In genomic region chr13:21401166-21401565, GRCm38 (mm10) we compare ENCODE assay signal across 11 mouse cellular contexts. TPM values are rescaled to one million over a fixed set of nuclear protein-coding genes. Genes with fewer than 3 reads are reported as not detected.
DNase-seq lines count a peak whose midpoint lies in the region; ATAC-seq and TF ChIP-seq lines count a peak whose summit lies in the region.
"Had no signal": no experiment of that assay in that cellular context is flagged by ENCODE, and none has a peak within 500 bp of the region (broad histone marks: within the 10 kb centered on the region; RNA-seq: fewer than 3 reads in every experiment).

No protein-coding gene starts in this region.

- peak overlapping the region; percentile 97; the same call in 1 of the 2 replicates for H3K27ac ChIP-seq in heart, embryonic 10.5 days
- no peak overlapping the region for H3K27ac ChIP-seq in hindbrain, embryonic 12.5 days
- no peak overlapping the region for H3K27ac ChIP-seq in midbrain, embryonic 10.5 days (replicated peaks)

- H3K27me3 ChIP-seq in heart, embryonic 10.5 days (ENCODE audit: insufficient read depth, poor library complexity, severe bottlenecking): no peaks in the 10 kb centered on the region
- H3K27me3 ChIP-seq in G1E (ENCODE audit: insufficient read depth, low read length): no peaks in the 10 kb centered on the region
- H3K27me3 ChIP-seq in hindbrain, embryonic 12.5 days: no peaks in the 10 kb centered on the region
- no peaks in the 10 kb centered on the region; the same call in 1 of the 2 replicates for H3K27me3 ChIP-seq in midbrain, embryonic 10.5 days (ENCODE audit: low read depth, poor library complexity, severe bottlenecking)

- no peak for DNase-seq in heart, embryonic 10.5 days (ENCODE audit: low spot score)
- no peak for DNase-seq in heart, postnatal 25 days (ENCODE audit: low spot score)
- no peak for DNase-seq in G1E (ENCODE audit: low spot score)
- no peak for DNase-seq in midbrain, embryonic 10.5 days (ENCODE audit: low spot score)
- no peak for DNase-seq in layer of hippocampus, adult 9-11 months
- DNase-seq in left cerebral cortex, postnatal 36 days (ENCODE audit: low spot score in 2 of 2): no peak
- no peak for DNase-seq in adrenal gland, postnatal 14 days
- DNase-seq: adrenal gland, adult 8-10 months; B cell, adult 2 months had no signal

- intact Hi-C loops in heart, postnatal 25 days (cut with DNase I): loop anchor here (2.0 kb wide), 1 partner anchor 38 kb away; the partner anchor contains the start of gene Zscan12
- intact Hi-C loops in left cerebral cortex, postnatal 36 days (cut with DNase I): loop anchor here (5.0 kb wide), 1 partner anchor 131 kb away; the partner anchor contains the start of gene Zkscan8

- no peak for ATAC-seq in G1E (ENCODE audit: extremely low read depth, insufficient number of reproducible peaks, low FRiP score, poor library complexity, severe bottlenecking)
- no peak for ATAC-seq in hindbrain, embryonic 12.5 days (ENCODE audit: low FRiP score)

- WGBS in heart, embryonic 10.5 days: 72% methylated on average over 3 of the region's 3 CpGs
- WGBS in hindbrain, embryonic 12.5 days: 82% methylated on average over 3 of the region's 3 CpGs
- 87% methylated on average over 3 of the region's 3 CpGs for WGBS in midbrain, embryonic 10.5 days

- H3K4me3 ChIP-seq in heart, embryonic 10.5 days: peak overlapping the region; percentile 85
- H3K4me3 ChIP-seq in G1E (ENCODE audit: low read depth, low read length): peak overlapping the region; percentile 88
- peak overlapping the region; percentile 57 for H3K4me3 ChIP-seq in hindbrain, embryonic 12.5 days
- peak overlapping the region; percentile 88 for H3K4me3 ChIP-seq in midbrain, embryonic 10.5 days

- H3K9me3 ChIP-seq in heart, embryonic 10.5 days: no peaks in the 10 kb centered on the region
- H3K9me3 ChIP-seq in G1E (replicated peaks): no peaks in the 10 kb centered on the region
- no peaks in the 10 kb centered on the region for H3K9me3 ChIP-seq in hindbrain, embryonic 12.5 days (replicated peaks)
- H3K9me3 ChIP-seq in midbrain, embryonic 10.5 days (replicated peaks): no peaks in the 10 kb centered on the region

- peaks cover 31% of the 10 kb centered on the region for H3K36me3 ChIP-seq in heart, embryonic 10.5 days
- peaks cover 41% of the 10 kb centered on the region for H3K36me3 ChIP-seq in G1E (replicated peaks)
- H3K36me3 ChIP-seq in hindbrain, embryonic 12.5 days: peaks cover 17% of the 10 kb centered on the region
- H3K36me3 ChIP-seq in midbrain, embryonic 10.5 days: peaks cover 40% of the 10 kb centered on the region

- peaks cover 9% of the 10 kb centered on the region for H3K4me1 ChIP-seq in heart, embryonic 10.5 days
- H3K4me1 ChIP-seq in G1E (ENCODE audit: insufficient read depth, low read depth, low read length): peaks cover 22% of the 10 kb centered on the region
- peaks cover 18% of the 10 kb centered on the region for H3K4me1 ChIP-seq in hindbrain, embryonic 12.5 days
- peaks cover 17% of the 10 kb centered on the region for H3K4me1 ChIP-seq in midbrain, embryonic 10.5 days

- no peak for TF ChIP-seq CTCF in G1E (IDR thresholded peaks at IDR 0.05; ENCODE audit: low read depth, low read length)

- H3K9ac ChIP-seq in hindbrain, embryonic 12.5 days: peak overlapping the region; percentile 77

- peak overlapping the region; percentile 75 for H3K4me2 ChIP-seq in hindbrain, embryonic 12.5 days (replicated peaks)

RNA-seq across cellular contexts. Expression of gene Zkscan3, which starts 1.4 kb away (rescaled TPM):
- polyA plus RNA-seq in heart, embryonic 10.5 days (2016; fragmentation: Nextera tagmentation; extraction: Ambion mirVana): 69.4 and 78.6 TPM in 2 replicates
- 10 to 100 TPM; 28.3 to 30.6 TPM for total RNA-seq in heart, postnatal 25 days (2021)
- total RNA-seq in G1E (2014; fragmentation: Nextera tagmentation): 60.6 and 78.1 TPM in 2 replicates
- 59.0 and 59.3 TPM in 2 replicates for total RNA-seq in G1E (2017)
- polyA plus RNA-seq in G1E (2012): 4.6 and 5.5 TPM in 2 replicates
- 91.0 and 96.2 TPM in 2 replicates for polyA plus RNA-seq in hindbrain, embryonic 12.5 days (2016; fragmentation: Nextera tagmentation; extraction: Ambion mirVana)
- 87.1 and 91.1 TPM in 2 replicates for polyA plus RNA-seq in midbrain, embryonic 10.5 days (2016; fragmentation: Nextera tagmentation; extraction: Ambion mirVana)
- 10 to 100 TPM; 30.3 to 45.5 TPM for total RNA-seq in left cerebral cortex, postnatal 36 days (2021)
- 57.7 and 64.0 TPM in 2 replicates for total RNA-seq in adrenal gland, postnatal 14 days (2021)

RNA-seq across cellular contexts. Expression of gene Zscan12, which starts 38.5 kb away (rescaled TPM):
- 8.9 and 12.5 TPM in 2 replicates for polyA plus RNA-seq in heart, embryonic 10.5 days (2016; fragmentation: Nextera tagmentation; extraction: Ambion mirVana)
- 1 to 10 TPM; 5.0 to 5.4 TPM for total RNA-seq in heart, postnatal 25 days (2021)
- total RNA-seq in G1E (2014; fragmentation: Nextera tagmentation) (10.7 and 14.6 TPM in 2 replicates), G1E (2017) (16.2 and 16.8 TPM in 2 replicates)
- polyA plus RNA-seq in G1E (2012): 3.4 and 4.0 TPM in 2 replicates
- 16.6 and 17.0 TPM in 2 replicates for polyA plus RNA-seq in hindbrain, embryonic 12.5 days (2016; fragmentation: Nextera tagmentation; extraction: Ambion mirVana)
- 20.4 and 21.9 TPM in 2 replicates for polyA plus RNA-seq in midbrain, embryonic 10.5 days (2016; fragmentation: Nextera tagmentation; extraction: Ambion mirVana)
- 1 to 10 TPM; 7.1 to 9.4 TPM for total RNA-seq in left cerebral cortex, postnatal 36 days (2021)
- total RNA-seq in adrenal gland, postnatal 14 days (2021): 8.0 and 10.1 TPM in 2 replicates

RNA-seq across cellular contexts. Expression of gene Pgbd1, which starts 39.7 kb away (rescaled TPM):
- polyA plus RNA-seq in heart, embryonic 10.5 days (2016; fragmentation: Nextera tagmentation; extraction: Ambion mirVana): 2.5 and 2.9 TPM in 2 replicates
- total RNA-seq in heart, postnatal 25 days (2021): under 1 TPM; 0.39 to 0.44 TPM
- 5.9 and 6.8 TPM in 2 replicates for total RNA-seq in G1E (2014; fragmentation: Nextera tagmentation)
- total RNA-seq in G1E (2017): 3.9 and 4.9 TPM in 2 replicates
- polyA plus RNA-seq in G1E (2012): 0.21 and 0.22 TPM in 2 replicates
- 4.2 and 4.9 TPM in 2 replicates for polyA plus RNA-seq in hindbrain, embryonic 12.5 days (2016; fragmentation: Nextera tagmentation; extraction: Ambion mirVana)
- polyA plus RNA-seq in midbrain, embryonic 10.5 days (2016; fragmentation: Nextera tagmentation; extraction: Ambion mirVana): 5.1 TPM in 2 replicates
- 1 to 10 TPM; 1.3 to 1.9 TPM for total RNA-seq in left cerebral cortex, postnatal 36 days (2021)
- total RNA-seq in adrenal gland, postnatal 14 days (2021): 0.79 and 0.85 TPM in 2 replicates

RNA-seq across cellular contexts. Expression of gene Zscan26, which starts 52.4 kb away (rescaled TPM):
- polyA plus RNA-seq in heart, embryonic 10.5 days (2016; fragmentation: Nextera tagmentation; extraction: Ambion mirVana): 22.7 and 27.5 TPM in 2 replicates
- total RNA-seq in heart, postnatal 25 days (2021): 10 to 100 TPM; 20.2 to 21.8 TPM
- total RNA-seq in G1E (2014; fragmentation: Nextera tagmentation): 43.0 and 43.6 TPM in 2 replicates
- 34.7 TPM in 2 replicates for total RNA-seq in G1E (2017)
- polyA plus RNA-seq in G1E (2012): 3.2 and 3.4 TPM in 2 replicates
- 23.4 and 26.2 TPM in 2 replicates for polyA plus RNA-seq in hindbrain, embryonic 12.5 days (2016; fragmentation: Nextera tagmentation; extraction: Ambion mirVana)
- polyA plus RNA-seq in midbrain, embryonic 10.5 days (2016; fragmentation: Nextera tagmentation; extraction: Ambion mirVana): 24.2 and 25.6 TPM in 2 replicates
- total RNA-seq in left cerebral cortex, postnatal 36 days (2021): 10 to 100 TPM; 43.8 to 58.5 TPM
- 32.2 and 35.4 TPM in 2 replicates for total RNA-seq in adrenal gland, postnatal 14 days (2021)

RNA-seq across cellular contexts. Expression of gene Olfr1367, which starts 54.5 kb away (rescaled TPM):
- not detected in 2 replicates for polyA plus RNA-seq in heart, embryonic 10.5 days (2016; fragmentation: Nextera tagmentation; extraction: Ambion mirVana)
- not detected for total RNA-seq in heart, postnatal 25 days (2021)
- not detected in 2 replicates for total RNA-seq in G1E (2014; fragmentation: Nextera tagmentation)
- total RNA-seq in G1E (2017): 0.44 TPM in 1 of 2 replicates, not detected in the other
- not detected in 2 replicates for polyA plus RNA-seq in G1E (2012)
- not detected in 2 replicates for polyA plus RNA-seq in hindbrain, embryonic 12.5 days (2016; fragmentation: Nextera tagmentation; extraction: Ambion mirVana)
- polyA plus RNA-seq in midbrain, embryonic 10.5 days (2016; fragmentation: Nextera tagmentation; extraction: Ambion mirVana): not detected in 2 replicates
- not detected for total RNA-seq in left cerebral cortex, postnatal 36 days (2021)
- total RNA-seq in adrenal gland, postnatal 14 days (2021): not detected in 2 replicates
- total RNA-seq: adrenal gland, adult 8-10 months had no signal
- polyA plus RNA-seq: gonadal fat pad, adult 2 months had no signal
